Mouse (Mus musculus) testis, adult 2 months (tissue): ENCODE measurements at regions not wholly inside any gene's neighbourhood (a gene's known extent, or its start where the extent isn't known, plus 50 kb on each side); places are given as distances from the start of the nearest gene placed in this dataset.

Experiments
- CTCF ChIP-seq: fragments of 200-500 bp; IDR thresholded peaks from 2 replicates; pipeline ENCODE4 v1.5.1; 2012; ENCODE audit warnings: low read depth, mild to moderate bottlenecking, inconsistent platforms, low read length, moderate library complexity; ENCODE audit not compliant: control insufficient read depth, insufficient read depth, insufficient replicate concordance
- POLR2A ChIP-seq: fragments of 200-500 bp; IDR thresholded peaks from 2 replicates; pipeline ENCODE4 v1.6.1; 2012; ENCODE audit warnings: low read depth, mild to moderate bottlenecking, inconsistent platforms, low read length, moderate library complexity; ENCODE audit not compliant: control insufficient read depth

- TF ChIP-seq CTCF = no peak
- no peak for TF ChIP-seq POLR2A
Observed at GRCm38 (mm10) chr1:73270787-73271391, 255.2 kb upstream of the Tnp1 start.
